Mouse (Mus musculus) MEL (cell line): ENCODE results near the gene Lcn9.

Experiments used
- CTCF ChIP-seq, 3 experiments: IDR thresholded peaks in 2 of 3; conservative IDR thresholded peaks in 1 of 3; 2 replicates each; pipeline ENCODE4 v1.5.1; 2011 to 2012; ENCODE audit warnings: low read length in 3 of 3, low read depth in 2 of 3, mild to moderate bottlenecking in 2 of 3, improper control_type of control experiment in 1 of 3, inconsistent platforms in 1 of 3, mixed read lengths in 1 of 3, moderate library complexity in 1 of 3; ENCODE audit not compliant: control insufficient read depth in 1 of 3, insufficient read depth in 1 of 3, poor library complexity in 1 of 3, severe bottlenecking in 1 of 3
- GATA1 ChIP-seq: IDR thresholded peaks from 2 replicates; pipeline ENCODE4 v1.6.1; 2011; ENCODE audit warnings: low read depth, low read length, improper control_type of control experiment

DNA sequence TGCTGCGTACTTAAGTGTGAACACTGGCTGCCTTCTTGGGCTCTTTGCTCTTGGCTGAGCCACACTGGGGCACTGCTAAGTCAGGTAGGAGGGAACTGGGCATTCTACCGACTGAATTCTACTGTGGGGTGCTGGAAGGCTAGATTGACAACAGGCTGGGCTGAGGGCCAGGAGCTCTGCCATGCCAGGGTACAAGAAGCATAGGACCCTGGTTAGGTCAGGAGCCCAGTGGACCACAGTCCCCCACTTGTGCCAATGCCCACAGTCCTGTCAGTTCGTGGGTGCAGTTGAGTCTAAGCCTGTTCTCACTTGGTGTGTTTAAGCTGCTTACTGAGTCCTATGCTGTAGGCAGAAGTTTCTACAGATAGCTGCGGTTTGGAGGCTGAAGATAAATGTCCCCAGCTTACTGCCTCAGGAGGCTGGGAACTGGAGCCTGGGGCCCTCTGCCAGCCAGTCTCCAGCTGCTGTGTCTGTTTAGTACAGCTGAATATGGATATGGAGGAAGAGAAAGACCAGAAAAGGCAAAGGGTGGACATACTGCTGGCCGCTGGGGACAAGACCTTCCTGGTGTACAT lies 39.8 kb downstream of the Lcn9 start:
- TF ChIP-seq GATA1 (no peak), CTCF (IDR thresholded peaks at IDR 0.05 in 2 of 3, conservative IDR thresholded peaks at IDR 0.05 in 1 of 3; ENCODE audit: control insufficient read depth in 1 of 3, insufficient read depth in 1 of 3, low read depth in 2 of 3, low read length in 3 of 3, poor library complexity in 1 of 3, severe bottlenecking in 1 of 3) (no peak)
